Mouse (Mus musculus) stomach, postnatal 0 days (tissue): ENCODE results near the gene Rxrg.

Experiments
- CTCF ChIP-seq: IDR thresholded peaks from 2 replicates; pipeline ENCODE4 v1.5.1; 2016; ENCODE audit warnings: antibody characterized with exemption, low read depth, mild to moderate bottlenecking, moderate library complexity
- EP300 ChIP-seq: optimal IDR thresholded peaks from 2 replicates; pipeline ENCODE3; 2016; ENCODE audit warnings: antibody characterized with exemption

- TF ChIP-seq EP300 (no peak), CTCF (no peak)
Measured at GRCm38 (mm10) chr1:167648670-167649069, 50.5 kb downstream of the Rxrg start.
